Mouse (Mus musculus): ENCODE measurements around the gene Dnm2.

DNA sequence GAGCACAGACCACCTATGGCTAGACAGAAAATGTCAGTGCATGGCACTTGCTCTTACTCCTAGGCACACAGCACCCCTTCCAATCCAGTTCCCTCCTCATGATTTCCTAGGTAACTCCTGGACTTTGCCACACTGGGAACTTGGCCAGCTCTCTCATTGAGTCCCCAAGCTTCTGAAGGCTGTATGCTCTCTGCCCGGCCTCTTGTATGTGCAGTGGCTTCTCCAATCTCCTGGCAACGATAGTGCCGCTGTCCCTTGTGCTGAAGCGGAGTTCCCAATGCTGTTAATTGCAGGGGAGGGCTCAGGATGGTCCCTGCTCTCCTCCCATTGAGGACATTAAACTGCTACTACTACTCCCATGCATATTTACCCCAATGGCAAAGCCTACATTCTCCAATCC, 16.8 kb upstream of the Dnm2 start:
- TF ChIP-seq CTCF (IDR thresholded peaks at IDR 0.05; ENCODE audit: low read depth, low read length) (no peak), POLR2A (IDR thresholded peaks at IDR 0.05; ENCODE audit: extremely low read depth, insufficient read depth, low read length) (no peak)

Measured in liver, adult 2 months (tissue).